Mouse (Mus musculus) testis, postnatal 14 days (tissue): ENCODE measurements at regions not wholly inside any gene's neighbourhood (a gene's known extent, or its start where the extent isn't known, plus 50 kb on each side); places are given as distances from the start of the nearest gene placed in this dataset.
"Not testable (repeated sequence)": the region's sequence is repeated elsewhere in the genome, so short reads cannot be mapped to it uniquely, and the experiment has no call there.

ENCODE experiments used
- DNase-seq: peaks from one replicate; pipeline ENCODE4 v3.0.0; 2021; ENCODE audit warnings: low spot score

DNA sequence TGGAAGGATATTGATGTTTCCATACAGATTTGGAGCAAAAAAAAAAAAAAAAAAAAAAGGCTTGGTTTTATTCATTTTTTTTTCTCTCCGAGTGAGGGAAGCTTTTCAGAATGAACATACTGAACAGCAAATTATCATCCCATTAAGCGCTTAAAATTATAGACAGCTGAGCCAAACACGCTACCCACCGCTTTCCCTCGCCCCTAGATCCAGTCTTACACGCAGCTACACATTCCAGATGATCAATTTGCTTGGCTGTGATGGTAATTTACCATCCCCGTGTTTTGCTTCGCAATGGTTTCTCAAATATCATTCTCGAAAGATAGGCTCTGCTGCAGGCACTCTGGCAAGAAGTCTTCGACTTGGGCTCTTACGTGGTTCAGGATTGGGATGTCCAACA lies 192.3 kb upstream of the Gm10131 start:
- DNase-seq = no peak

- DNase-seq = no peak
These were observed 188.9 kb upstream of the Gm10131 start for GRCm38 (mm10) chr8:34300331-34300903.

GRCm38 (mm10) chr8:34294721-34295120 lies 183.2 kb upstream of the Gm10131 start:
- no peak for DNase-seq

DNA sequence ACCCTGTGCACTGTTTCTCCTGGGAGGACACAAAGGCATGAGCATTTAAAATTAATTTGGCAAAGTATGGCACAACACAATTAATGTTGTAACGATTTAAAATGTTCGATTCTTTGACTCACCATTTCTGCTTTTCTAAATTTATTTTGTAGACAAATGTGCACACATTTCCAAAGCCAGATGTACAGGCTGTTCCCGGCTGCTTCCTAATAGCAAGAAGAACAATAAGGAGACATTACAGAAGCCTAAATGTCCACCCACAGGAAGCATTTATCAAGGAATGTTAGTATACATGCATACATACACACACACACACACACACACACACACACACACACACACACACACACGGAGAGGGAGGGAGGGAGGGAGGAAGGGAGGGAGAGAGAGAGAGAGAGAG lies 179.1 kb upstream of the Gm10131 start:
- DNase-seq = no peak

DNA sequence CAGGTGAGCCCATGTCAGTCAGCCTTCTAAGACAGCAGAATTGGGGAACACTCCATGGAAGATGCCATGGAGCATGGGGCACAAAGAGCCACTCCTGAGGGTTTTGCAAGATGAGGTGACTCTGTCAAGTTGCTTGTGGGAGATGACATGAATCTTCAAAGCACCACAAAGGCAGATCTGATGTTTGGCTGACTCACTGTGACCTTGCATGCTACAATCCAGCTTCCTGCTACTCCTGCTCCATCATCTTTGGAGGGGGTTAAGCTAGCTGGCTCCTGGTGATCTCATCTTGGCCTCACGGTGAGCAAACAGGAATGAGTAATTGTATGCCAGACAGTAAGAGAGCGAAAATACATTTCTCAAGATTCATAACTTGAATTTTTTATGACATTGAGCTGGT lies 176.3 kb upstream of the Gm10131 start:
- no peak for DNase-seq

- no peak for DNase-seq
These were observed 173.0 kb upstream of the Gm10131 start for GRCm38 (mm10) chr8:34284576-34284975.

- DNase-seq = no peak
These were observed 168.9 kb upstream of the Gm10131 start for GRCm38 (mm10) chr8:34280433-34280832.

DNA sequence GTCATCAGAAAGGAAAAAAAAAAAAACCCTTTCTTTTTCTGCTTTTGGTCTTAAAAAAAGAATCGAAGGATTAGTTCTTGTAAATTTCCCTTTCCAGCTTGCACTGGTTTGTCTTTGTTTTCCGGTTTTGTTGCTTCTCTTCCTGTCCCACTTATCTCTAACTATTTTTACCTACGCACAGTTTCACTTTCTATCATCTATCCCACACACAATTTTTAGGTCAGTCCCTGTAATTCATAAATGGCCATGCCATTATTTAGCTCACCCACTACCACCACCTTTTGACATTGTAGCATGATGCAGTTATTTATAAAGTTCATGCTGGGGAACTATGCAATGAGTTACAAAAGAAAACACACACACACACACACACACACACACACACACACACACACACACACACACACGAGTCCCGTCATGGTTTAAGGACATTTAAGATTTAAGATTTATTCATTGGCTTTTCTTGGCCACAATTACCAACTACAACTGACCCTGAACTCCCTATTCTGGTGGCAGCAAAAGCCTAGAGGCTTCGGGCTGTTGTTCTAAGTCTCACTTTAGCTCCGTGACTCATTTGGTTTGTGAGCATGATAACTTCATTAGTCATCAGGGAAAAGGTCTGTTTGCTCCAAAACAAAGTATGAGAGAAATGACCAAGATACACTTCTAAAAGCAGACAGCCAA lies 164.6 kb upstream of the Gm10131 start:
- DNase-seq = no peak

- DNase-seq = not testable (repeated sequence)
These were observed 163.3 kb upstream of the Gm10131 start for GRCm38 (mm10) chr8:34274796-34275195.

DNA sequence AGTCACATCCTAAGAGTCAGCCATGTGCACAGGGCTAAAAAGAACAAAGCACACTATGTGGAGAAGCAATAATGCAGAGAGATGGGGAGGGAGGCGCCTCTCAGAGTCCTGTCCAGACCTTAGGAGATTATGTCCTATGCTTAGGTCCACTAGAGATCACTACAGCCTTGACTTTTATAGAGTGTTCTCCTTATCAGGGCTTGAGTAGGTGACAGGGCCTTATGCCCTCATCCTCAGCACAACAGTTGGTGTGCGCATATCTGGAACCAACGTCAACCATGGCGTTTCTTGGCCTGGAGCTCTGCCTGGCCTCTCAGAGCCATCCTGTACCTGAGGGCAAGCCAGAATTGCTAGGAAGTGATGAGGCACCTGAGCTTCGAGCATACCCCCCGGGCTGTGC lies 162.6 kb upstream of the Gm10131 start:
- no peak for DNase-seq

DNA sequence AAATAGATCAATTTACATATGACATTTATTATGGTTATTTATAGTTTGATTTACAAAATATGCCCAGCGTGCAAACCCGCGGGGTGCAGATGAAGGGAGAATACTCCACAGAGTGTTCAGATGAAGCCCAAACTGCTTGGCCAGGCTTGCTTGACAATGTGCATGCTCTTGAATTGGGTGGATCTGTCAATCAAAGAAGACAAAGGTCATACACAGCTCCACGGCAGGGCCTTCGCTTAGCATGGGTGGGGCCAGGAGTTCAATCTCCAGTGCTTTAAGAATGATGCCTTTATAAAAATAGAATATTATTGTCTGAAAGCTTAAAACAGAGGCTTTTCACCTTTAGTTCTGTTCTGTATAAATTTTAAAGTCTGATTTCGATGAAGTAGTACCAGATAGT lies 158.3 kb upstream of the Gm10131 start:
- DNase-seq = no peak

DNA sequence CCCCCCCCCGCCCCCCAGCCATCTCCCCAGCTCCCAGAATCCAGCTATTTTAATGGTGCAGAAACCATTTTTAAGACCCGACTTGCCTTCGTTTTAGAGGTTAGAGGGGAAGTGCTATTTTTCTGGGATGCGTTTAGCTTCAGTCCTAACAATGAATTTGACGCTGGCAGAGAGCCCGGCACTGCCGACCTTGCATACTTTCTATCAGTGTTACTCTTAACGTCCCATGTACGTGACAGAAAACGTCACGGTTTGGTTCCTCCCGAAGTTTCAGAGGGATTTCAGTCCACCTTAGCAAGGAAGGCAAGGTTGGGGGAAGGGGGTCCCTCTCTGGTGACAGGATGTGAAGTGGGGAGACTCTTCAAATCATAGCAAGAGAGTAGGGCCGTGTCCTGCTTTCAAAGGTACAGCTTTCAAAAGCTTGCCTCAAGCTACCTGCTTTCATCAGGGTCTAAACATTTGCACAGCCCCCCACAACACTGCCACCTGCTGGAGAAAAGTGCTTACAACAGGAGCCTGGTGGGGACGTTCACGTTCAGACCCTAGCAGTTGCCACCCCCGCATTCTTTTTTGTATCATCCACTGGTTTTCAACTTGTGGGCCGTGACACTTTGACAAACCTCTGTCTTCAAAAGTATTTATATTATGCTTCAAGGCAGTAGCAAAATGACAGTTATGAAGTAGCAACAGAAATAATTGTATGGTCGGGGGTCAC lies 157.4 kb upstream of the Gm10131 start:
- DNase-seq = peak; percentile 24

DNA sequence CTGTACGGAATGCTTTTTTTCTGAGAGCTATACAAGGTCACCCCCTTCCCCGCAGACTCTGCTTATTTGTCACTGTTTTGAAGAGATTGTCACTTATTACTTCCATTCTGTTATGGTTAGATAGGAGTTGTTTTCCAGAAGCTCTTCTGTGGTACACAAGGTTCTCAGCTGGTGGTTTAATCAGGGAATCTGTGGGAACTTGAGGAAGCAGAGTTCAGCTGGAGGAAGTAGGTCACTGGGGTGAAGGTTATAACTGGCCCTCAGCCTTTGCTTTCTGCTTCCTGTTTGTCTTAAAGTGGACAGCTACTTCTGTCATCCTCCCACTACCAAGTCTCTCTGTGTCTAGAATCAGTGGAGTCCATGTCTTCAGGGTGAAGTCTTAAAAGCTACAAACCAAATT lies 143.4 kb upstream of the Gm10131 start:
- no peak for DNase-seq

DNA sequence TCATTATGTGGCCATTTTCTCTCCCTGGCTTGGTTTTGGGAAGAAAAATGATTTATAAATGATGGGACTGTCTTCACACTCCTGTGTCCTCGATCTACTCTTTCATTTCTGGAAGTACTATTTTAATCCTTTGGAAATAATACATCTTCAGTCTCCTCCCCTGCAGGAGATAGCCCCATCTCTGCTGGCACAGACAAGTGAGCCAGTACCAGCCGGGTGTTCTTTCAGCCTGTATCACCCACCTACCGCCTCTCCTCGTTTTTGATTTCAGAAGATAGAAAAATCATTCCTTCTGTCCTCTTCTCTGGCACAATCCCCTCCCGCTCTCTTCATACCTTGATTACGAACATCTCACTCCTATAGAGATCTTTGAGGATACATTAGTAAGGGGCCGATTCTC lies 140.4 kb upstream of the Gm10131 start:
- DNase-seq = no peak

DNA sequence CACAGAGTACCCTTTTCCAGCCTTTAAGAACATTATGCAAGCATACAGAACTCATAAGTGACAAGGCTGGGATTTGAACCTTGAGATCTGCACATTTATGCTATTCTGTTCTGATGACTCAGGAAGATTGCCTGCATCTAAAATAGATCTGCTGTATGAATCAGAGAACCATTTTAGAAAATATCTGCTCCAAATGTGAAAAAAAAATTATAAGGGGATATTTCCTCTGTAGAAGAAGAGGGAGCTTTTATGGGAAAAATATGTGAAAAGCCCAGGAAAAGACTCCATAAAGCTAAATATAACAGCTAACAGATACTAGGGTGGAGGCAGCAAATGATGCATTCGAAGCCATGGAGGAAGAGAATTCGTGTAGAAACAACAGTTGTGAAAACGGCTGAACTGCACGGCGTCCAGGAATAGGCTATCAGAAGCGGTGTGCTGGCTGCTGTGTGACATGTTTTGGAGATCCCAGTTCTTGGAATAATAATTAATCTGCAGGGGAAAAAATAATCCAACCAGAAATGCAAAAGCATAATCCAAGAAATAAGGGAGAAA lies 127.9 kb upstream of the Gm10131 start:
- no peak for DNase-seq

GRCm38 (mm10) chr8:34233705-34234104 lies 122.2 kb upstream of the Gm10131 start:
- no peak for DNase-seq

DNA sequence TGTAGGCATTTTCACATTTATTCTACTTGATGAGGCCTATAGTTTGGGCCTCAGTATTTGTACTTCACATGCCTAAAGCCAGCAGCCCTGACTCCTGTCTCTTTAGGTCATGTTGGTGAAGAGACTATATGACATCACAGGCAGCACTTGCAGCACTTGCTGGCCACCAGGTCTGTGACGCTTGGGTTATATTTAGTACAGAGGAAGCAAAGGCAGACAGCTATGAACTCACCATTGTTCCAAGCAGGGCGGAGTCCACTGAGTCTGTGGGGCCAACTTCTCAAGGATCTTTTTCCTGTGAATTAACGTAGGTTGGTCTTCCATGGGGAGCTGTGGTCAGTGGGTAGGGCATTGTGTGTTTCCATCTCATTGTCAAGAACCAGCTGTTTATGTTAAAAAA lies 117.9 kb upstream of the Gm10131 start:
- DNase-seq = no peak

- DNase-seq = no peak
These were observed 113.7 kb upstream of the Gm10131 start for GRCm38 (mm10) chr8:34225011-34225890.

DNA sequence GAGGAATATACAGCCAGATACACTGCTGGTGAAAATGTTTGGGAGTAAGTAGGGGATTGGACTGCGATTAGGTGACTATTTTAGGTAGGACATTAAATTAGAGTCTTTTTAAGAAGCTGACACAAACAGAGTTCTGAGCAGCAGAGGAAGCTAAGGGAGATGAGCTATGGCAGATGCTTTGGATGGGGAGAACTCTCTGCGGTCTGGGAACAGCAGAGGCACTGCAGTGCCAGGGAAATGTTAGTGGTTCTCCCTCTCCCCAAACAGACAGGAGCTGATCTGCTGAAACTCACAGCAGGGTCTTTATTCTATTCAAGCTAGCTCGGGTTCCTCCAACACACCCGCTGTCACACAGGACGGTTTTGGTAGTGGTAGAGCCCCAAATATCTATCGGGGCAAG lies 110.7 kb upstream of the Gm10131 start:
- DNase-seq = no peak
